Mouse (Mus musculus) splenic B cell, adult 2 months (primary cell): ENCODE data around the gene Atf7ip.
A peak's percentile ranks its signal among the peaks of the same experiment; 100 is the strongest.

Source experiments
- DNase-seq: peaks from one replicate; pipeline ENCODE4 v3.0.0-alpha.2; 2011; ENCODE audit warnings: low read depth, low spot score
- H3K27me3 ChIP-seq: 2 replicates; pipeline ENCODE4 v1.6.1; 2012; ENCODE audit warnings: mild to moderate bottlenecking, low read length, moderate library complexity, mixed read lengths; ENCODE audit not compliant: control insufficient read depth, poor library complexity, insufficient read depth, severe bottlenecking
- H3K36me3 ChIP-seq: 2 replicates; pipeline ENCODE4 v1.6.1; 2012; ENCODE audit warnings: mild to moderate bottlenecking, low read length, moderate library complexity, mixed read lengths; ENCODE audit not compliant: control insufficient read depth, poor library complexity, insufficient read depth, severe bottlenecking

Gene Atf7ip

DNA sequence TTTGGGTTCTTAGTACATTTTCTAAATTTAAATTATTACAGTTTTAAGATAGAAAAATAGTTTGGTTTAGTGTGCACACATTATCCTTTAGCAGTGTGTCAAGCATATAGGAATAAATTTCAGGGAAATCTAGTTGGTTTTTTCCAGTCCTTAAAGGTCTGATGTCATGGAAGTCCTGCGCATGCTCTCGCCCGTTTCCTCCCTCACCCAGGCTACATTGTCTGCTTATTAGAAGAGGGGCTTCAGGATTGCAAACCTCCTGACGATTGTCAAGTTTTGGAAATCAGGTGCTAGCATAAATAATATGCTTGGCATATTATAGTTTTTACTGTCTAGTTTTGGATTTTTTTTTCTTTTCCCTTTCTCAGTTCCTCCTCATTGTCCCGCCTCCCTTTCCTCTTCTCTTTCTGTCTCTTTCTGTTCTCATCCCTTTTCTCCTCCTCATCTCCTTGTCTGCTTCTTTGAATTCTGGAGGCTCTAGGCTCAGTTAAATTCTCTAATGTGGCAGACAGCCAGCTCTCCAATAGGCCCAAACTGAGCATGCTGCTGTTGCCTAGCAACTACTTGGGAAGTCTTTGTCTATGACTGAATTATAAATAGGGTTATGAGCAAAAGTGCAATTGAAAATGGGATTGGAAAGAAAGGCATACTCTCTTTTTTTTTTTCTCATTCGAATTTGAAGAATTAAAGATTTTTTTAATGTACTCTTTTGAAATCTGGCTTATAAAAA is 42.2 kb downstream of the Atf7ip start:
- H3K36me3 ChIP-seq, result 0 out of 2 replicates have a peak, but pooled peaks cover 2% of the 10 kb centered on the region
- peak; percentile 34 for DNase-seq

DNA sequence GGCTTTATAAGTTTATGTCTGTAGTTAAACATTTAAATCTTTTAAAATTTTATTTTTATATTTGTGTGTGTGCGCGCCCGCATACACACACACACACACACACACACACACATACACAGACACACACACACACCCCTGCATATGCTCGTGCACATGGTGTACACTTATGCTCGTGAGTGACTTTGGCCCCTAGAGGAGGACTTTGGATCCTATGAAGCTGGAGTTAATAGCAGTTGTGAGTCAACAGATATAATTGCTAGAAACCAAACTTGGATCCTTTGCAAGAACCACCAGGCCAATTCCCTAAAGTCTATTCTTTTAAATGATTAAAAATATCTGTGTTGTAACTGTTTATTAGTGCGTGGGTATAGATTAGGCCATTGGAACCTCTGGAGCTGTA is 42.8 kb downstream of the Atf7ip start:
- Histone ChIP-seq H3K27me3 (no peaks in the 10 kb centered on the region), H3K36me3 (0 out of 2 replicates have a peak, but pooled peaks cover 2% of the 10 kb centered on the region)
- no peak for DNase-seq

More for the DNA sequence above, 42.2 kb downstream of the Atf7ip start:
- H3K27me3 ChIP-seq, result no peaks in the 10 kb centered on the region

DNA sequence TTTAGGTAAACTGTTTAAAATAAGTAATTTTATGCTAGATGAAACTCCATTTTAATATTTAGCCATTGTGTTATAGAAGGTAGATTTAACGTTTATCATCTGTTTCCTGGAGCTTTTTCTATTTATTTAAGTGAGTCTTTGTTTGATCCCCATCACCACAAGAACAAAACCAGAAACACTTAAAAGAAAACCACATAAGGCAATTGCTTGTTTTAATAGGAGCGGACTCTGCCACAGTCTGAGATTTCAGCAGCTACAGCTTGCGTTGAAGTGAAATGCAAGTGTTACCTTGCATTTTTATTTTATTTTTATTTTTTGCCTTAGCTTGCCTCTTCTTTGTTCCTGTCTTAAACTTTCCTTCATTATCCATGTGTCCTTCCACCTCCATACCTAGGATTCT is 43.6 kb downstream of the Atf7ip start:
- H3K27me3 ChIP-seq, result no peaks in the 10 kb centered on the region
- no peak for DNase-seq
- H3K36me3 ChIP-seq, result 0 out of 2 replicates have a peak, but pooled peaks cover 2% of the 10 kb centered on the region

DNA sequence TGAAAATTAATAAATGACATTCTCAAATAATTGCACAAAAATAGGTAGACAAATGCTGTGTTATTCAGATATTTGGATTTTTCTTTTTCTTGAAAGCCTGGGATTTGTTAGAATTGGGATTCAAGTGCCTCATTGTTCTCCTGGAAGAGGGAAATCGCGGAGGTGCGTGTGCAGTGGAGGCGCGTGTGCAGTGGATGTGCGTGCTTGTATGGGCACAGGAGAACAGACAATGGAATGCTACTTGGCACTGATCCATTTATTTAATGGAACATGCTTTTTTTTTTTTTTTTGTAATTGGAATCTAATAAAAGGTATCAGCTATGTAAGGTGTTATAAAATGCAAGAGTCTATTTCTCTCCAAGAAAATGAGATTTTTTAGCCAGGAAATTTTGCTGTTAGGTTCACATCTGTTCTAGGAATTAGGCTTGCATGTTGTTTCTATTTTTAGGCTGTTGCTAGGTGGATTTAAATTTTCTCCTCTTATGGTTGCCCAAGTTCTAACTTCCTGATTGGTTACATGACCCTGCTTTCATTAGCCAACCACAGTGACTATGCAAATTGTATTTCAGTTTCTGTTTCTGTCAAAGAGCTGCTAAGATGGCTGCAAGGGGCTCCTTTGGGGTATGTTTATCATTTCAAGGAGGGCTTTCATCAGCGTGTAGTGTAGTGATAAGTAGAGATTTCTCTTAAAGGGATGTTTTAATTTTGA is 44.8 kb downstream of the Atf7ip start:
- peak; percentile 50 for DNase-seq
- no peaks in the 10 kb centered on the region for H3K27me3 ChIP-seq
- 0 out of 2 replicates have a peak, but pooled peaks cover 2% of the 10 kb centered on the region for H3K36me3 ChIP-seq

DNA sequence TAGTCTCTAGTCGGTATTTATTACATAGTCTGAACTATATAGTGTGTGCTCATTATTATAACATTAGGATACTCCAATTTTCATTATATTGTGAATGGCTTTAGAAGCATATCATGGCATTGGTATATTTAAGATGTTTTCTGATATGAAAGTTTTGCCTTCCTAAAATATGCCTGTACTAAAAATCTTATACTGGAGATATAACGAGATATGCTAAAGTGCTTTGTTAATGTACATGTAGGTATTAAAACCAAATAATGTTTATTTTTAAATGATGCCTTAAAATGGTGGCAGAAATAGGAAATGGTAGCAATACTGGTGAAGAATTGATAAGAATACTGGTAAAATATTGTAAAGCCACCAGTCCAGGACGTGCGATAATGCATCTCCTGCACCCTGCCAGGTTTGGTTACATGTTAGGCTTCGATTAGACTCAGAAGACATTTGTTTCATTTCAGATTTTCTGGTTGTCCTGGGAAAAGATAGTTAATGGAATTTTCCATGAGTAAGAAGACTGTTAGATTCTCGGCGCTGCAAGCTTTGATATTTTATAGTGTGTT is 45.7 kb downstream of the Atf7ip start:
- Histone ChIP-seq H3K36me3 (0 out of 2 replicates have a peak, but pooled peaks cover 2% of the 10 kb centered on the region), H3K27me3 (no peaks in the 10 kb centered on the region)
- no peak for DNase-seq

- DNase-seq, result no peak
- no peaks in the 10 kb centered on the region for H3K27me3 ChIP-seq
- 0 out of 2 replicates have a peak, but pooled peaks cover 2% of the 10 kb centered on the region for H3K36me3 ChIP-seq
Measured at GRCm38 (mm10) chr6:136553156-136553555, 47.2 kb downstream of the Atf7ip start.

DNA sequence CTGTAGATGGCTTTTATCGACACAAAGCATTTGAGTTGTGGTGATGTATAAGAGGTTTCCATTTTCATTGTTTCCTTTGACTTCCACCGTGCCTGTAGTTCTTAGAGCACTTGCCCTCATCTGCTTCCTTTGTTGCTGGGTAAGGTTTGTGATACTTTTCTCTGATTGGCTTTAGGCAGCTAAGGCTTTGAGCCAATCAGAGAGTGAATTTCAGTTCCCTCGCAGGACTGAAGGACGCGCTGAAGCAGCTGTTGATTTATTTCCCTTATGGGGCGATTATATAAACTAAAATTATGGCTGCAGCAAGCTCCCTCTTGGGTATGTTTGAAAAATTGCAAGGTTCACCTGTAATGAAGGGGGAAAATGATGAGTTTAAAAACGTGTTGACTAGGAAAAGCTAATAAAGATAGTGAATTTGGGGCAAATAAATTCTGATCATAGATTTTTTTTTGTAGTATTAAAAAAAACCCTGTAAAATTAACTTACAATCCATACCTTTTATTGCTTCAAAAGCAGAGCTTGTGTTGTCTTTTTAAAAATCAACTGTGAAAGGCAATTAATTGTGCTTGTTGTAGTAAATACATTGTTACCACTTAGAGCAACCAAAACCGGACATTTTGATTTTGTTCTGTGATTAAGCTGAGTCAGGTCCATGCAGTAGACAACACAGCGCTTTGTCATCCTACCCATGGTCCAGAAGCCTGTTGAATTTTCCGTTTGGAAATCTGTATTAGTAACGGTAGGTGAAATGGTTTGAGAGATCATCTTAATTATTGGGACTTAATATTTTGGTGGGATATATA is 48.0 kb downstream of the Atf7ip start:
- no peaks in the 10 kb centered on the region for H3K27me3 ChIP-seq
- peaks cover 3% of the 10 kb centered on the region; the same call in 1 of the 2 replicates for H3K36me3 ChIP-seq
- DNase-seq, result peak; percentile 92

- peak; percentile 62 for DNase-seq
- H3K27me3 ChIP-seq, result no peaks in the 10 kb centered on the region
- H3K36me3 ChIP-seq, result peaks cover 6% of the 10 kb centered on the region; the same call in 1 of the 2 replicates
Measured at GRCm38 (mm10) chr6:136554774-136555522, 49.0 kb downstream of the Atf7ip start.

DNA sequence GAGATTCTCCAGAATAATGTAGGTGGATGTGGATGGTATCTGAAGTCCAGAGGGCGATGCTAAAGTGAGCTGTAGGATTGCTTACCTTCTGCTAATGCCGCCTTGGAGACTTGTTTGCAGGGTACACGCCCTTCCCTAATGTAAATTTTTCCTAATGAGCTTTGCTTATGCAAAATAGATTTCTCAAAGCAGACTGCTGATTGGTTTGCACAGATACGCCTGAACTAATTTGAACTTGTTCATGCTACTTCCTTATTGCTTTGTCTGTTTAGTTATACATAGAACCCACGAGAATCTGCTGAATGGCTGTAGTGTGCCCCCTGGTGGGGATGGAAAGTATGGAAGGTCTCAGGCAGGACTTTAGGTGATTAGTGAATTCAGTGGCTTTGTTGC is 49.6 kb downstream of the Atf7ip start:
- no peaks in the 10 kb centered on the region for H3K27me3 ChIP-seq
- peak; percentile 86 for DNase-seq
- H3K36me3 ChIP-seq, result peaks cover 10% of the 10 kb centered on the region

- DNase-seq, result no peak
- Histone ChIP-seq H3K36me3 (peaks cover 25% of the 10 kb centered on the region), H3K27me3 (no peaks in the 10 kb centered on the region)
Measured at GRCm38 (mm10) chr6:136558288-136559005, 52.5 kb downstream of the Atf7ip start.

- Histone ChIP-seq H3K36me3 (peaks cover 27% of the 10 kb centered on the region), H3K27me3 (no peaks in the 10 kb centered on the region)
- DNase-seq, result no peak
Measured at GRCm38 (mm10) chr6:136566002-136566401, 60.0 kb downstream of the Atf7ip start.

DNA sequence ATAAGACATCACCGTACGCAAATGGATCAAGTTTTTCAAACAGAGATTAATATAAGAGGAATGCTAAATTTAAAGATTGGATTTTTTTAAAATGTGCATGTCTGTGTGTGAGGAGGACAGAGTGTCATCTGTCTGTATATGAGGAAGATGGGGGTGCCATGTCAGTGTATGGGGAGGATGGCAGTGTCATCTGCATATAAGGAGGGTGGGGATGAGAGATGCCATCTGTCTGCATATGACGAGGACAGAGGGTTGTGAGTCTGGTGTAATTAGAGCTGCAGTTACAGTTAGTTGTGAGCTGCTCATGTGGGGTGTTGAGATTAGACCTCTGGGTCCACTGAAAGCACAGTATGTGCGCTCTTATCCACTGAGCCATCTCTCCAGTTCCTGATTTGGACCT is 84.8 kb downstream of the Atf7ip start:
- H3K36me3 ChIP-seq, result peaks cover 32% of the 10 kb centered on the region
- no peaks in the 10 kb centered on the region for H3K27me3 ChIP-seq
- DNase-seq, result no peak

DNA sequence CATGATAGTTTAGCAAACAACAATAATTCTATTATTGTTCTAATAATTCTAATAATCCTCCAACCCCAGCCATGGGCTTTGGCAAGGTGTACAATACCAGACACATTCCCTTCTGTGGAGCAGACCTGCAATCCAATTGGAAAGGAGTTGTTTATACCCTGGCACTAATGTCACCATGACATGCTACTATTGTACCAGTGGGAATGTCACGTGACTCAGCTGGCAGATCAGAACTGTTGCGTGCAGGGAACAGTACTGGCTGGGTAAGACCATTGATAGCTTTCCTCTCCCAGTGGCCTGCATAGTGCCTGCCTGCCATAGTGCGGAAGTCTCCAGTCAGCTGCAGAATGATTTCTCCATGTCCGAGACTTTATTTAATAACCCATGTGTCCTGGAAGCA is 88.6 kb downstream of the Atf7ip start:
- Histone ChIP-seq H3K36me3 (peaks cover 29% of the 10 kb centered on the region), H3K27me3 (no peaks in the 10 kb centered on the region)
- no peak for DNase-seq
